Mouse (Mus musculus) T-helper 2 cell (primary cell): ENCODE measurements around the gene Slc6a5.

Experiments
- in situ Hi-C: fragments of 300-600 bp; cut with MboI, MseI; formaldehyde crosslinking; loops from one replicate; pipeline ENCODE4 v1.15.1; 2025; ENCODE audit warnings: high pct_unique_total_duplicates

Slc6a5 gene

GRCm38 (mm10) chr7:49909850-49910249 is at the start of gene Slc6a5:
TSS of gene Slc6a5 (plus strand) at chr7:49910146.
- in situ Hi-C loops, result no loop called here

- in situ Hi-C loops, result no loop called here
Measured at GRCm38 (mm10) chr7:49861196-49861595, 48.8 kb upstream of the Slc6a5 start.

- in situ Hi-C loops, result no loop called here
Measured at GRCm38 (mm10) chr7:49863753-49864152, 46.2 kb upstream of the Slc6a5 start.

GRCm38 (mm10) chr7:49869656-49870055 is 40.3 kb upstream of the Slc6a5 start:
- in situ Hi-C loops, result no loop called here

- in situ Hi-C loops, result no loop called here
Measured at GRCm38 (mm10) chr7:49870276-49870675, 39.7 kb upstream of the Slc6a5 start.

- in situ Hi-C loops, result no loop called here
Measured at GRCm38 (mm10) chr7:49877307-49877706, 32.6 kb upstream of the Slc6a5 start.

- in situ Hi-C loops, result no loop called here
Measured at GRCm38 (mm10) chr7:49879051-49879450, 30.9 kb upstream of the Slc6a5 start.

GRCm38 (mm10) chr7:49879998-49880707 is 29.8 kb upstream of the Slc6a5 start:
- in situ Hi-C loops, result no loop called here

GRCm38 (mm10) chr7:49882288-49882687 is 27.7 kb upstream of the Slc6a5 start:
- in situ Hi-C loops, result no loop called here

GRCm38 (mm10) chr7:49882694-49883389 is 27.1 kb upstream of the Slc6a5 start:
- in situ Hi-C loops, result no loop called here

- in situ Hi-C loops, result no loop called here
Measured at GRCm38 (mm10) chr7:49887776-49888390, 22.1 kb upstream of the Slc6a5 start.

GRCm38 (mm10) chr7:49894786-49895185 is 15.2 kb upstream of the Slc6a5 start:
- in situ Hi-C loops, result no loop called here

- in situ Hi-C loops, result no loop called here
Measured at GRCm38 (mm10) chr7:49895296-49895695, 14.7 kb upstream of the Slc6a5 start.

- in situ Hi-C loops, result no loop called here
Measured at GRCm38 (mm10) chr7:49902003-49902552, 7.9 kb upstream of the Slc6a5 start.

GRCm38 (mm10) chr7:49907191-49908171 is 2.5 kb upstream of the Slc6a5 start:
- in situ Hi-C loops, result no loop called here

GRCm38 (mm10) chr7:49908181-49908855 is 1.6 kb upstream of the Slc6a5 start:
- in situ Hi-C loops, result no loop called here

- in situ Hi-C loops, result no loop called here
Measured at GRCm38 (mm10) chr7:49908990-49909411, 945 bp upstream of the Slc6a5 start.

- in situ Hi-C loops, result no loop called here
Measured at GRCm38 (mm10) chr7:49910361-49910760, 415 bp downstream of the Slc6a5 start.

- in situ Hi-C loops, result no loop called here
Measured at GRCm38 (mm10) chr7:49911147-49911946, 1.4 kb downstream of the Slc6a5 start.

GRCm38 (mm10) chr7:49911947-49912262 is 2.0 kb downstream of the Slc6a5 start:
- in situ Hi-C loops, result no loop called here
